Mouse (Mus musculus): ENCODE measurements at regions not wholly inside any gene's neighbourhood (a gene's known extent, or its start where the extent isn't known, plus 50 kb on each side); places are given as distances from the start of the nearest gene placed in this dataset.

GRCm38 (mm10) chr13:110665073-110665800 lies 270.4 kb downstream of the Plk2 start:
- intact Hi-C loops (cut with DNase I) = no loop called here
- no peak for DNase-seq

GRCm38 (mm10) chr13:110667276-110667956 lies 272.6 kb downstream of the Plk2 start:
- DNase-seq = no peak
- intact Hi-C loops (cut with DNase I) = no loop called here

- intact Hi-C loops (cut with DNase I) = no loop called here
- DNase-seq = no peak
These were observed 278.7 kb downstream of the Plk2 start for GRCm38 (mm10) chr13:110673536-110673935.

GRCm38 (mm10) chr13:110683259-110684041 lies 288.6 kb downstream of the Plk2 start:
- DNase-seq = no peak
- intact Hi-C loops (cut with DNase I) = no loop called here

- DNase-seq = peak; percentile 8
- intact Hi-C loops (cut with DNase I) = no loop called here
These were observed 293.9 kb downstream of the Plk2 start for GRCm38 (mm10) chr13:110688796-110689195.

- intact Hi-C loops (cut with DNase I) = no loop called here
- DNase-seq = peak; percentile 89
These were observed 295.8 kb downstream of the Plk2 start for GRCm38 (mm10) chr13:110690501-110691255.

- DNase-seq = no peak
- intact Hi-C loops (cut with DNase I) = no loop called here
These were observed 297.9 kb downstream of the Plk2 start for GRCm38 (mm10) chr13:110692696-110693095.

- no peak for DNase-seq
- intact Hi-C loops (cut with DNase I) = no loop called here
These were observed 300.0 kb downstream of the Plk2 start for GRCm38 (mm10) chr13:110694876-110695275.

- DNase-seq = no peak
- intact Hi-C loops (cut with DNase I) = no loop called here
These were observed 301.7 kb downstream of the Plk2 start for GRCm38 (mm10) chr13:110696549-110696948.

- intact Hi-C loops (cut with DNase I) = no loop called here
- DNase-seq = peak; percentile 23
These were observed 309.4 kb downstream of the Plk2 start for GRCm38 (mm10) chr13:110704261-110704660.

GRCm38 (mm10) chr13:110710847-110711246 lies 316.0 kb downstream of the Plk2 start:
- no peak for DNase-seq
- intact Hi-C loops (cut with DNase I) = no loop called here

- intact Hi-C loops (cut with DNase I) = no loop called here
- no peak for DNase-seq
These were observed 317.7 kb downstream of the Plk2 start for GRCm38 (mm10) chr13:110712527-110712926.

- intact Hi-C loops (cut with DNase I) = no loop called here
- DNase-seq = no peak
These were observed 327.3 kb downstream of the Plk2 start for GRCm38 (mm10) chr13:110722170-110722569.

- intact Hi-C loops (cut with DNase I) = no loop called here
- DNase-seq = no peak
These were observed 327.9 kb downstream of the Plk2 start for GRCm38 (mm10) chr13:110722752-110723151.

- DNase-seq = no peak
- intact Hi-C loops (cut with DNase I) = no loop called here
These were observed 330.0 kb downstream of the Plk2 start for GRCm38 (mm10) chr13:110724836-110725235.

GRCm38 (mm10) chr13:110725821-110726220 lies 331.0 kb downstream of the Plk2 start:
- DNase-seq = no peak
- intact Hi-C loops (cut with DNase I) = no loop called here

GRCm38 (mm10) chr13:110735511-110735910 lies 340.7 kb downstream of the Plk2 start:
- intact Hi-C loops (cut with DNase I) = no loop called here

GRCm38 (mm10) chr13:110741576-110742206 lies 346.8 kb downstream of the Plk2 start:
- DNase-seq = no peak
- intact Hi-C loops (cut with DNase I) = loop anchor here (10.0 kb wide), 2 partner anchors 223 to 347 kb away; partner anchors contain the start of gene Plk2

More at GRCm38 (mm10) chr13:110735511-110735910, 340.7 kb downstream of the Plk2 start:
- peak; percentile 25 for DNase-seq

GRCm38 (mm10) chr13:110747223-110747868 lies 352.5 kb downstream of the Plk2 start:
- intact Hi-C loops (cut with DNase I) = loop anchor here (10.0 kb wide), 2 partner anchors 217 to 353 kb away; partner anchors contain the start of gene Plk2
- DNase-seq = peak; percentile 12

GRCm38 (mm10) chr13:110752746-110753145 lies 357.9 kb downstream of the Plk2 start:
- peak; percentile 6 for DNase-seq
- intact Hi-C loops (cut with DNase I) = no loop called here
